Mouse (Mus musculus): Measurements from ENCODE around the gene Npnt.

Npnt gene

DNA sequence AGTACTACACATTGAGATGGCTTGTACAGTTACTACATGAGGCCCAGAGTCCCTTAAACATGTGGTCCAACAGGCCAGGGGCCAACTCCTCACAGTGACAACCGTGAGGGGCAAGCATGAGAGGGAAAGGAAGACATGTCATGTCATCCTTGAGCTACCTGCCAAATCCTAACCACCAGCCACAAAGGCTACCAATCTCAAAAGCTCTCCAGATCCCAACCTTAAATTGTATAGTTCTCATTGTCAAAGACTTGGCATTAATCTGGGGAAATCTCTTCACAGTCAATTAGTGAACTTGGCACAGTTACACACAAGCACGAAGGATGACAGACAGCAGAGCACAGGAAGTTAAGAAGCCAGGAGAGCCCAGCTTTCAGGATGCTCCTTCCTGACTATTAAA, 15.4 kb downstream of the Npnt start:
- DNase-seq = no peak

DNA sequence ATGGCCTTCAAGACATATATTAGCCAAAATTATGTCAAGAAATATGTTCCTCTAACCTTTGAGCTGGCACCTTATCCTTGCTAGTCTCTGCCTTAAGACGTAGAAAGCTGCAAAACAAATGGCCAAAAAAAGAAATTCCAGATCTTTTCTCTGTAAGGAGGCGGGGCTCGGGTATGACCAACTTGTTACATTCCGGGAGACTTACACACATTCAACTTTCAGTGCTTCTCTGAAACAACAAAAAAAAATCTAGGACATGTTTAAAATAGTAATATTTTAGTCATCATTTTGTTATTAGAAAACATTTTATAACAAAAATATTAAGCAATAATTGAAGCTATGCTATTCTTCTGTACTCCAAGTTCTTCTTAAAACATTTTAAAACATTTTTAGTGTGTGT, 18.6 kb downstream of the Npnt start:
- no peak for DNase-seq

DNA sequence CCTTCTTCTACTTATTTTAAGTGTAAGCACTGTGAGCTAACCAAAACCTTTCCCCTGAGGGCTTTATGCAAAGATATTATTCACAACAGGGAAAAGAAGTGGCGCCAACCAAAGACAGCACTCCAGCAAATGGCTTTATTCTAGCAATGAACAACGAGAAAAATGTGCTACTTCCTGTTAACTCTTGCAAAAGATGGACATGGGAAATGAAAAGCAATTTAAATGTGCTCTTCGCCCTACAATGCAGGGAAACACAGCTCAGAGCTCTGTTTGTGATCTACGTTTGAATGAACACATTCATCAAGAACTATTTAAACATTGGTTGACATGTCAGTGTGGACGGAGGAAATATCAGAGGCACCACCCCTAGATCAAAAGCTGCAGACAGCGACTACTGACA, 20.2 kb downstream of the Npnt start:
- no peak for DNase-seq

DNA sequence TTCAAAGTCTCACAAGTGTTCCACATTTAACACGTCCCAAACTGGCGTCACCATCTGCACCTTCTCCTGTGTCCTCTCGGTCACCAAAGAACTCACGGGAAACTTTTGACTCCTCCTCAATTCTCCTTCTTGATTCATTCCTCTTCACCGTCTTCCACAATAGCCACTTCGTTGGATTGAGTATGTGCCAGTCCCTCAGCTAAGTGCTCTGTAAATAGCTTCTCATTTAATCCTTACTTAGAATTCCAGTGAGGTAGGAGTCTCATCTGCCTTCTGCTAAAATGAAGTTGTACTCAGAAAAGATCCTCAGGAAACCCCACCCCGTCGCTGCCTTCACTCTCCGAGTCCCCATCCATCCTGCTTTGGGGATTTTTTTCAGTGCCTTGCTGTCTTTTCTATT, 21.9 kb downstream of the Npnt start:
- no peak for DNase-seq

DNA sequence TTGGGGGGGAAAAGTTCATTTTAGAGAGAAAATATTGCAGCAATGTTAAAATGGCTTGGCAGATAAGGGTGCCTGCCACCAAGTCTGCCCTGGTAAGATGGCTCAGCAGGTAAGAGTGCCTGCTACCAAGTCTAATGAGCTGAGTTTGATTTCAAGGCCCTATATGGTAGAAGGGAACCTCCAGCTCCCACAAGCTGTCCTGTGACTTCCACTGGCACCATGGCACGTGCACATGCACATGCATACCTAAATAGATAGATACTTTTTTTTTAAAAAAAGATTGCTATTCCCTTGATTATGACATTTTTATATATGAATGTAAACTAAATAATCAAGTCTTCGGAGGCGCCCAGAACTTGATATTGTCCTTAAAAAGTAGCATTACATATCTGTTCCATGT, 30.3 kb downstream of the Npnt start:
- no peak for DNase-seq

DNA sequence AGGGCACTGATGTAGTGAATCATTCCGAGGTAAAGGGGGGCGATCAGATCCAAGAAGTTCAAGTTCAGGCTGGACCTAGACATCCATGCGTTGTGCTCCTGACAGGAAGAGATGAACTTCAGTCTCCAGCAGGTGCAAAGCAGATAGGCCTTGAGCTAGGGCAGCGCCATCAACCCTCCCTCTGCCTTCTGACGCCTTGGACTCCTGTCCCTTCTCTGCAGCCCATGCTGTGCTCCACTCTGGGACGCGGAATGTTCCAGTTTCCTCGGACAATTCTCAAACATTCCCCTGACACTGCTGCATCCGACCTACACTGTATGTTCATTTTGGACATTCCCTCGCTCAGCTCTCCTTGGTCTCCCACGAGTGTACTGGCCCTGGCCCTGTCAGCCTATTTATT, 30.9 kb downstream of the Npnt start:
- no peak for DNase-seq

DNA sequence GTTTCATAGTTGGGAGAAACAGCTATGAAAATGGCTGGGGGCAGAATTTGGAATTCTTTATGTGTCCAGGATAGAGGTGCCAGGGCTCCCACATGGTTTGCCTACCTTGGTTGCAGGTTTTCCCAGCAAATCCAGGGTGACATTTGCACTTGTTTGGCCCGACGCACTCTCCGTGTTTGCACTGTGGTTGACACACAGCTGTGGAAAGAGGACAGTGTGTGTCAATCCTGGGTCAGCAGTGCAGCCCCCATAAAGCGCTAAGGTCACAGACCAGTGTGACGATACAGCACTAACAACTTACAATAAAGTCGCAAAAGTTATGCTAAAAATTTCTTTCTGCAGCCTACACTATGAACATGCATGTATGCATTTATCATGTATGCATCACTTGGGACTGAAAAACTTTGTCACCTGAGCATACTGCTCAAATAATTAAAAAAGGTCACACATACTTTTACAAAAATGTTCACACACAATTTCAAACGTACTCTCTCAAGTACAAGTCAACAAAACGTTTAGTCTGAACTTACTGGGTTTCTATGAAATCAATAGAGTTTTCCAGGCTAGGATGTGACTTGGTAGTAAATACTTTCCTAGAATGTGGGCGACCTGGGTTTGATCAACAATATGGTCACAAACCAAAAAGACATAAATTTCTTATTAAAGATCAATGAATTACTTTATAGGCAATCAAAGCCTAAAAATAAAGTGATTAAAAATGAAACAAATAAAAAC, 32.6 kb downstream of the Npnt start:
- DNase-seq = no peak

DNA sequence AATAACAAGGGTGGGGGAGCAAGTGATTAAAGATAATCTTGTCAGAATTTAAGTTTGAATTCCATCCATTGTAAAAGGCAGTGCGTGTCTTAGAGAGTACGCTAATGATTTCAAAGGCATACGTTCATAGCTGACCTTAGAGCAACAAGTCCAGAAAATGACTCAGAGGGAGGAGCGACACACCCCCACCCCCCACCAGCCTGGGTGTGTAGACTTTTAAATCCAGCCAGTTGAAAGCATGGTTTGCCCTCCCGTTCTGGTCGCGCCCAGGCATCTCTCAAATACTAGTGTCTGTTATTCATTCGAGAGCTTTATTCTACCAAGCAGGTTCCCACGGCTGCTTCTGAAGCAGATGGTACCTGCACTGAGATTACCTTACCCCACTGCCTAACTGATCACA, 34.4 kb downstream of the Npnt start:
- DNase-seq = no peak

DNA sequence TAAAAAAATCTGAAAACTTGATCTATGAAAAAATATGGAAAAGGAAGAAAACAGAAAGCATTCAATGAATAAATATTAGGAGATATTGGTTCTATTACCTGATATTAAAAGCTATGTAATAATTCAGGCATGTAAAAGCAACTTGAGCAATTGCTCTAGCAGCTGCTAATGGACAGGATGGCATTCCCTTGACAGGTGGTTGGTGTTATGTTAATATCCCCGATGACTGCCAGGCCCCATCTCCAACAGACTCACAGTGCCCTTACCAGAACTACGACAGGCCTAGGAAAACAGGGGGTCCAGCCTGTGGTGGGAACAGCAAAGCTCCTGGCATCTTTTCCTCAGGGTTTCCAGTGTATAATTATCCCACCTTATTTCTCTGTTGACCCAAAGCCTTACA, 37.7 kb downstream of the Npnt start:
- DNase-seq = no peak

DNA sequence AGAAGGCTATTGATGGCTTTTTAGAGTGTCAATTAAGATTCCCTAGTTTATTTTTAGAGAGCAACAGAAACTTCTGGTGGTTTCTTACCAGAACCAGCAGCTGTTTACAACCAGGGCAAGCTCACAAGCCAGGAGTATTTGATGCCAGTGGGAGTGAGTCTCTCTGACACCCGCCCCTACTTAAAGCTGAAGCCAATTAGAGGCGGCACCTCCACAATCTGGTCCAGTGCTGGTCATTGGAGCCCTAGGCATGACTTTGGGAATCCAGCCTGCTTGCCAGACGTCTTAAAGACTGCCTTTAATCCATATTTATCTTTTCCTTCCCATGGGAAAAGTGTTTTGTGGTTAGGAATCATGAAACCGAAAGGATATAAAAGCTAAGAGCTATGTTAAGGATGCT, 38.4 kb downstream of the Npnt start:
- no peak for DNase-seq

DNA sequence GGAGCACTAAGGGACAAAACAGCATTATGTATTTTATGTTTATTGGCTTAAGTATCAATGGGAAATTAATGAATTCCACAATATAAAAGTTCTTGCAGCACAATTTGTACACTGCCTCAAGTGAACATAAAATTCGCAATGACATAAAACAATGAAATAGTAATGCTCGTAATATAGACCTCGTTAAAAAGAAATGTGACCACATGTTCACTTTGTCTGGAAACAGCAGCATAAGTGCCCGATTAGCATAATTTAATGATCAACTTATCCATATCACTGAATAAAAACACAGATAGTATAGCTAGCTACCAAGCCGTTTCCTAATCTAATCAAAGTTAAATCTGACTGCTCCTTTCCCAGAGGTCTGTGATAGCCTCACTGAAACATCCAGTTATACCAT, 39.4 kb downstream of the Npnt start:
- DNase-seq = no peak

DNA sequence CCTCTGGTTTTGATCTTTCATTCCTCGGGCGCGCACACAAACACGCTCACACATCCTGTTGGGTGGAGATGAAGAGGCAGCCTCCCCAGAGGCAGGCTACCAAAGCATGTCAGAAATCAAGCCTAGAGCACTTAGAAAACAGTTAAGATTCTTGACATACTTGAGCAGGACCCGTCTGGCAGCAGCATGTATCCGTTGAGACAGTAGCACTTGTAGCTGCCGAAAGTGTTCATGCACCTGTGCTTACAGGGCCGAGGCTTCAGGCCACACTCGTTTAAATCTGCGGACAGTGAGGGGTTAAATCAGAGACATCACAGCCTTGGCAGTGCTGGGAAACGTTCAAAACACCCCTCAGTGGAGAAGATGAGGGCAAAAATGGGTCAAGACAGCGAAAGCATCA, 40.4 kb downstream of the Npnt start:
- DNase-seq = no peak

DNA sequence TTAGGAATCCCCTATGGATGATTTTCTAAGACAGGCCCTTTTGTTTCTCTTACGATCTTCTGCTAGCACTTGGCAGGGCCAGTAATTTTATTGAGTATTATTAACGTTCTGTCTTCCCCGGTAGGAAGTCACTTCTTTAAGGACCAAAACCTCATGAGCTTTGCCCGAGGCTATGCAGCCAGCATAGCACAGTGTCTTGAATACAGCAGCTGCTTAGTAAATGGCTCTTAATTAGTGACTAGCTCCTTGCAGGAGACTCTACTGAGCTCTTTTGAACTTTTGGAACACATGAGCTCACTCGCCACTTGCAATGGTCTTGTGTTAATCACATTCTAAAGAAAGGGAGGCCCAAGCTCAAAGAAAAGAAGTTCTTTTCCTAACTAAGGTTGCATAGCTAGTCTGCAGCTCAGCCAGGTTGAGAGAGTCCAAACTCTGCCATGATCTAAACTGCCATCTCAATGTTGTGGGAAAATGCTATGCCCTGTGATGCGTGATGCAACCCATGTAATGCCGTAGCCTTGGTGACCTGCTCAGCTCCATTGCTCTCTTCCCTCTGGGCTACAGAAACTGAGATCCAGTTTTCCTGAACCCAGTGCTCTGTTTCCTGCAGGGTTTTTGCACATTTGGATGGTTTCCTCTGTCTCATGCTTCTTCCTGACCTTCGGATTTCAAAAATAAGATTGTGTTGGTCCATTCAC, 42.4 kb downstream of the Npnt start:
- no peak for DNase-seq

DNA sequence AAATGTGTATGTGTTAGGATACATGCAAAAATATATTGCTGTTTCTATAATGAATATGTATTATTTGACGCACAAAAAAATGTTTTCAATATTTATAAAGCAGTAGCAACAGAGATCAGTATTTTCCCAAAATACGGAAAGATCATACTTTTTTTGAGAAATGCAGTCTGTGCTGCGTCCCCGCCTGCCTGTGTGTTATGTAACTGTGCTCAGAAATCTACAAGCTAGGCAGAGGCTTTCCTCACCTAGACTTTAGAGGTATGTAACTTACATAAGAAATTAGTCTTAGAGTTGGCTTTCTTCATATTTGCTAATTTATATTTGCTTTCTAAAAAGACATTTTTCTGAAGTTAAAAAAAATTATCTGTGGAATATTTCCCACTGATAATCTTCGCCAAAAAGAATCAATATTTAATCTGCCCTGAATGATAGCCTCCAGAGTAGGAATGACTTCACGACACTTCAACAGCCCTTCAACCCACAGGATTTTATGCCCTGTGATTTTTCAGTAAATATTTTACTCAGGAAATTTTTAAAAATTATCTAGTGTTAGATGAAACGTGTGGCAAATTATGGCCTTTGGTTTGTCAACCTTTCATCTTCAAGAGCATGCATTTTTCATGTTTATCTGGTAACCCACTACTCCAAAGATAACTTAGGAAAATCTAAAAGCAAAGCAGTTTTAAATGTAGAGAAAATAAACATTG, 44.7 kb downstream of the Npnt start:
- no peak for DNase-seq

DNA sequence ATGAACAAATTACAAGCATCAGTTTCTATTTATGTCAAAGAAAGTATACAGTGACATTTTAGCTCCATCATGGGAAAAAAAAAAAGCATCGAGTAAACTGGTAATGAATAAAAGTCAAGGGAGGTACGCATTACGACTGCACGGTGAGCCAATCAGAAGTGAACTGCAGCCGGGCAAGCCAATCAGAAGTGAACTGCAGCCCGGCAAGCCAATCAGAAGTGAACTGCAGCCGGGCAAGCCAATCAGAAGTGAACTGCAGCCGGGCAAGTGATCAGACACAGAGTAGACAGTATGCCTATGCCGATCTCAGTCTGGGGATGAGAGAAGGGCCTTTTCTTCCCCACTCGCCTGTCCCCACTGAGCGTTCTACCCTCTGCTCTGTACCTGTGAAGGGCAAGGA, 46.7 kb downstream of the Npnt start:
- no peak for DNase-seq

DNA sequence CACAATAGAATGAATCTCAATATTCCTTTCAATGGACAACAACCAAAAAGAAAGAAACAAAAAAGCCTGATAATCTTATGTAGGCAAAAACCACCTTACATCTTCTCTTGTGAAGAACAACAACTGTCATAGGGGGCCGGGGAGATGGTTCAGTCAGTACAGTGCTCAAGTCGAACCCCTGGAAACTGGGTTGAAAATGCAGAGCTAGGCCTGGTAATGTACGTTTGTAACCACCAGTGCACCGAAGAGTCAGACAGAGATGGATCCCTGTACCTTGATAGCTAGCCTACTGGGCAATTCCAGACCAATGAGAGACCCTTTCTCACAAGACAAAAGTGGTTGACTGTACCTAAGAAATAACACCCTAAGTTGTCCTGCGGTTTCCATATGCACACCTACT, 47.2 kb downstream of the Npnt start:
- no peak for DNase-seq

DNA sequence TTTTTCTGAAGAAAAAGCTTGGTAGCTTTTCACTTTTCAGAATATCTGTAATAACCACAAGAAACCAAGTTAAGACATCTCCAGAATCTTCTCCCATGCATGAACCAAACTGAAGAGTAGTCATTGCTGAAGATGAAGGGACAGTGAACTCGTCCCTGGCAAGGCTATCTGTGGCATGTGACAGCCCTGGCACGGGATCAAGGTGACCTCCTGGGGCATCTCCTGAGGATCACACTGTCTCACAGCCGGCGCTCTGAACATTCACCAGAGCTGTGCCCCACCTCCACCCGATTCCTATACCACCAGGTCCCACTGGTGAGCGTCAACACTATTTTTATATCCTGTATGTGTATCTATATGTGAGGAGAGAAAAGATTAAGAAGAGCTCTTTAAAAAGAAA, 47.9 kb downstream of the Npnt start:
- no peak for DNase-seq

DNA sequence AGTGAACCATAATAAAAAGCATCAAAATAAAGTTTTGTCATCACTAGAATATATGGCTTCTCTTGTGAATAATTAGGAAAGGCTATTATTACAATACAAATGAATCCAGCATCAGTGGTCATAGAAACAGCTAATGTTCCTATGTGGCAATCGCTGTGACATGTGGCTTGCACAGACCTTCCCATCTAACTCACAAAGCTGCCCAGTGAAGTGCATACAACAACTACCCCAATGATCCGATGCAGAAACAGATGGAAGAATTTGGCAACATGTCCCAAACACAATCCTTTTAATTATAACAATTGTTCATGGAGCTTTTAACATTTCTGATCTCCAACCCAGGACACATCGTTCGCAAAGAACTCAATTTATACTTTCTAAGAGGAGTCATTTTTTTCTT, 52.2 kb downstream of the Npnt start:
- no peak for DNase-seq

DNA sequence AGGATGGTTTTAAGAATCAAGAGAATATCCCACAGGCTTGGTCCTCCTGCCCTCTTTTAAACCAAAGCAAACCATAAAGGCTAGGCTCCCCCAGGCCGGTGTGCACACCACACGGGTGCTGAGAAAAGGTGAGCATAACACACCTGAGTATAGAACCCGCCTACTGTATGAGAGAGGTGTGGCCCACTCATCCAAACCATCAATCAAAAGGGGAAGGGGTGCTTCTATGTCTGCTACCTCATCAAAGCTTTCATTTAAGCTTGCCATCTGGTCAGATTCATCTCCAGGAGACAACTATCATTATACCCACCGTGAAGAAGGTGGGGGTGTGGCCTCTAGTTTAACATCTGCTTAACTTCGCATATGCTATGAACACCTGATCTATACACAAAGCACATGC, 52.7 kb downstream of the Npnt start:
- DNase-seq = no peak

DNA sequence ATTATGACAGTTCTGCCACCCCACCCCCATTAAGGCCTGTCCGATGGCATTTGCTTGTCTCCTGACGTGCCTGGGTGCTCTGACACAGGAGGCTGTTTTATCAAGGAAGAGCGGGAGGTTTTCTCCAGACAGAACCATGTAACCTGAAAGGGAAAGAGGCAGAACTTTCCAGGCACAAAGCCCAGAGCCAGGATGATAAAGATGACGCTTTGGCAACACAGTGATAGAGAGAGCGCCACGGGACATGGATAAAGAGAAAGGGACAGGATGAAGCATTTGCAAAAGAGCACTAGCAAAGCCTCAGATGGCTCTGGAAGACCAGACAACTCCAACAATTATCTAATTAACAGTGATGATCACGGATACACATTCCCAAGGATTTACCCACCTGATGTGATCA, 56.0 kb downstream of the Npnt start:
- DNase-seq = no peak

DNA sequence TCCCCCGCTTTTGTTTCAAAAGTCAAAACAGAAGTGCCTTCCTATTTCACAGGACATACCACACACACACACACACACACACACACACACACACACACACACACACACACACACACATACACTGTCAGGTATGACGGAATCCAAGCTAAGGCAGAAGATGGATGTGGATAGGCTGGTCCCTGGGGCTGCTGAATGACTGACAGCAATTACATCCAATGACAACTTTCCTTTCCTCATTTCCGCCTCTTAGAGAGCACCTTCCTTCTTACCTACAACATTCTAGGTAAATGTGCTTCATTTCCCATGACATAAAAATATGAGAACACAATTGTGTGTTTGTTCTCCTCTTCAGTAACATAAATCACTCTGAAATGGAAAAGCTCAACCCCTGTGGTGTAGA, 56.4 kb downstream of the Npnt start:
- no peak for DNase-seq

DNA sequence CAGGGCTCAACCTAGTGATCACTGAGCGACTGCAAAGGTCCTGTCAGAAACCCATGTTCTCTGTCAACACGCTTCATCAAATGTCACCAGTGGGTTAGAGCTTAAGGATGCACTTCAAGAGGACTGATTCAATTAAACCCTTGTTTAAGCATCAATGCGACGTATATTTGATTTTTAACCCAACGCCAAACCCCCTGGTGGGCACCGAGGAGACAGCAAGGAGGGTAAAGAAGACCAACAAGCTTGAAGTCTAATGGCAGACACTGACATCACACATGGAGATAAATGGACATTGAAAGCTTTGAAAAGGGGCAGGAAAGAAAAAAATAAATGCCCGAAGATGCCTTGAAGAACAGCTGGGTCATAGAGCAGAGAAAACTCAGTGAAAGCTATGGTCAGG, 57.0 kb downstream of the Npnt start:
- DNase-seq = no peak

DNA sequence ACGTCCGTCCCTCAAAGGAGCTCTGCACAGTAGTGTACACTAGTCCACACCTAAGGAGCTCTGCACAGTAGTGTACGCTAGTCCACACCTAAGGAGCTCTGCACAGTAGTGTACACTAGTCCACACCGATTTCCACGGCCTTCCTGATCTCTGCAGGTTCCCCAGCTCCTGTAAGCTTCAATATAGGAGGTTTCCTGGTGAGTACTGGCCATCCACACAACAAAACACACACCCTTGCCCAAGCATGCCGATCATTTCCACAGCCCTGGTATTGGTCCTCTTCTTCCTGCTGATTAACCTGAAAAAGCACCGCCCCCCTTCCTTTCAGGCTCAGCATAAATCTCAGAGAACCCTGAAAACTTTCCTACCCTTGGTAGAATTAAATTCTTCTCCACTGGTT, 57.6 kb downstream of the Npnt start:
- no peak for DNase-seq

DNA sequence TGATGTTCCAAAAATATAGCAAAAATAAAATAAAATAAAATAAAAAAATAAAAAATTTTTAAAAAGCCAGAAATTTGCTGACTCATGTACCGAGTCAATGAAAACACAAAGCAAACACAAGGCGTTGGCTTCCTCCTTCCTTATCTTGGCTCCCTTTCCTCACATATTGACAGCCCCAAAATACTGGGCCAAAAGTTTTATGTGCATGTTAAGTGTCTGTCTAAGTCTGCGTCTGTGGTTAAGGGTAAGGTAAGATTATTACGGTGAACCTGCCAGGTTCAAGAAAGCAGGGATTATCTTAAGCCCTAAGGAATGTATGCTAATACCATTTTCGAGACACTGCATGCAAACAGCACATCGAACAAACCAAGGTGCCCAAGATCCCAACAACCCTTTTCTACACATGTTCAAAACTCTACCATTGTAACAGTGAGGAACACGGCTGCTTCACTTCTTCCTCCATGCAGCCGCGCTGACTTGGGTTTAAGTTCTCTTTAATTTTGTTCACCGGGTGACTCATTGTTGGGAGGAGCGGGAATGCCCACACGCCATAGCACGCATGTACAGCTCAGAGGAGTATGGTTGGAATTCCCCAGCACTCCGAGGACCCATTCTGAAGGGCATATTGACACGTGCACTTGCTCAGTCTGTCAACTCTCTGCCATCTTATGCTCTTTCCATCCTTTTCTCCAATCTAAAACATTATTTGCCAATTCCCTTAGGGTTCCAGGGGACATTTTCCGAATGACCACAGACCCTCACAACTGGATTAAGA, 62.8 kb downstream of the Npnt start:
- DNase-seq = no peak
